Mouse (Mus musculus): ENCODE measurements at regions not wholly inside any gene's neighbourhood (a gene's known extent, or its start where the extent isn't known, plus 50 kb on each side); places are given as distances from the start of the nearest gene placed in this dataset.

DNA sequence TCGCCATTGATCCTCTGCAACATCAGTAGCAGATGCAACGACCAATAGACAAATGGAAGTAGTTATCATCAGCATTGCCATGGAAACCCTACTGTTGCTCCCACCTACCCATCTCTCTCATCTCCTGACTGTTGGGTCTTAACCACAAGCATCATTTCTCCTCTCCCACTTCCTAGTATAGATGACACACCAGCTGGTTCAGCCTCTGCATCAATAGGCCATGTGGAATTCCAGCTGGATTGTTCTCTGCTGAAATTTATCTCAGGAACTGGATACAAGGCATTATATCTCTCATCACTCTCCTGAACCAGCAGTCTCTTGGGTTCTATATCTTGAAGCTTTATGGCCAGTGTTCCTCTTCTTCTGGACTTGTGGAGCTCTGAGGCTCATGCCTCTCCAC lies 219.3 kb downstream of the Ice1 start:
- TF ChIP-seq CTCF (IDR thresholded peaks at IDR 0.05; ENCODE audit: low read depth, low read length): no peak
- no peak for TF ChIP-seq POLR2A (IDR thresholded peaks at IDR 0.05; ENCODE audit: extremely low read depth, insufficient read depth, low read length)

Measured in liver, adult 2 months (tissue).